Mouse (Mus musculus) layer of hippocampus, postnatal 14 days (tissue): Measurements from ENCODE around the gene Nckipsd. TPM values are rescaled to one million over a fixed set of nuclear protein-coding genes. Genes with fewer than 3 reads are reported as not detected.
A peak's percentile ranks its signal among the peaks of the same experiment; 100 is the strongest.

Experiments used
- DNase-seq, 2 experiments: peaks; one replicate each; pipeline ENCODE4 v3.0.0; 2021 to 2022; ENCODE audit warnings: low spot score in 2 of 2, mixed read lengths in 1 of 2
- microRNA-seq, 2 experiments: library from miRNA; unstranded; fragments of <30 nt; microRNA quantifications; one replicate each; pipeline ENCODE4 v1.2.0; 2021
- total RNA-seq, 2 experiments: library from RNA; stranded (reverse); gene quantifications; 2 replicates each; pipeline ENCODE4 v1.2.3; 2021

Gene Nckipsd
- total RNA-seq, 2 experiments from 2014 or later, result 47.2 to 52.3 TPM

DNA sequence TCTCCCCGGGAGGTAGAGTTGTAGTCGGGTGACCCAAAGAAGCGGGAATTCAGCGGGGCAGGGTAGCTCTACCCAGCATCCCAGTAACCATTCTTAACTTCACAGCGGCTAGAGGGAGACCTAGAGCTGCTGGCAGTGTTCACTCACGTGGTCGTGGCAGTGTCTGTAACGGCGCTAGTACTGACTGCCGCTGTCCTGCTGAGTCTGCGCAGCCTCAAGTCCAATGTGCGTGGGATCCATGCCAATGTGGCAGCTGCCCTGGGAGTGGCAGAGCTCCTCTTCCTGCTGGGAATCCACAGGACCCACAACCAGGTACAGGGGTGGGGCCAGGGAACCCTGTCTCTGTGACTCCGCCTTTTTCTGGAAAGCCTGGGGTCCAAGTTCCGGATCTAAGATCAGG is 34.8 kb downstream of the Nckipsd start:
- peak; percentile 58 to 63 for DNase-seq

DNA sequence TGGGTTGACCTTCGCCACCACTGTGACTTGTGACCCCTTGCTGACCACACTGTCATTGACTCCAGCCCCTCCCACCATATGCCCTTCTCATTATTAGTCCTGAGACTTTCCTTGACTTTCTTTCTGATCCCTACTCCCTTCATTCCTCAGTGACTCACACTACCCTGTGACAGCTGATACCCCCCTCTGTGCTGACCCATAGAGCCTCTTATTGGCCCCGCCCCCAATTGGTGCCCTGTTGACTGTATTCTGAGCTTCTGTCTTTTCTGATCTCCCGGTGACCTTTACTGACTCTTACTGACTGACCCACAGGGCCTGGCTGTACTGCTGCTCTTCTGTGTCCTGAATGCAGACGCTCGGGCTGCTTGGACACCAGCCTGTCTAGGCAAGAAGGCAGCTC is 37.2 kb downstream of the Nckipsd start:
- no peak for DNase-seq

DNA sequence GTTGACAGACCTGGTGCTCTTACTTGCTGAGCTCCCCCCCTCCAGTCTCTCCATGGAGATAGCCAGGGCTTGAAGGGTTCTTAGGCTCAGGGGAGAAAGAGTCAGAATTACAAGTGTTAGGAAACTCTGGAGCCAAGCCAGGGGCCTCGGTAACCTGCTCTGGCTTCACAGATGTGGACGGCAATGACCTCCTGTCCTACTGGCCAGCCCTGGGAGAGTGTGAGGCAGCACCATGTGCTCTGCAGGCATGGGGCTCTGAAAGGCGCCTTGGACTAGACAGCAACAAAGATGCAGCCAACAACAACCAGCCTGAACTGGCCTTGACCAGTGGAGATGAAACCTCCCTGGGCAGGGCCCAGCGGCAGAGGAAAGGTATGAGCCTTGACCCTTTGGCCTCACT is 39.2 kb downstream of the Nckipsd start:
- no peak for DNase-seq

GRCm38 (mm10) chr9:108848419-108848818 is 40.3 kb downstream of the Nckipsd start:
- no peak for DNase-seq

DNA sequence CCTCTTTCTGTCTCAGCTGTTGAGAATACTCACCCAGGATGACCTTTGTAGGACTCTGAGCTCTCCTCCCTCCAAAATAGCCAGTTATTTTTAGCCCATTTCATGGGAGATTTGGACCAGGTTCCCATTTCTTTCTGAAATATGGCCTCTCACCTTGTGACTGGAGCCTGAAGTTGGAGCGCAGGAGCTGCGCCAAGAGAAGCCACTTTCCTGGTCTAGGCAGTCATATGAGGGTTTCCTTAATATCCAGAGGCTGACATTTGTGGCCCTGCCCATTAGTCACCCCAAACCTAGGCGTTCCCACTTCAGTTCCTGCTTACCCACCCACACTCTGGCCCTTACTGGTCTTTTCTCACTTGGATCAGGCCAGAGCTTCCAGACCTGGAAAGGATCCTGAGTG is 44.8 kb downstream of the Nckipsd start, which contains the start of gene Slc26a6:
Gene Slc26a6, plus strand, starts transcription at position 308 of the 400 bp plus-strand sequence.
- DNase-seq, result no peak

GRCm38 (mm10) chr9:108853635-108854240 is 45.6 kb downstream of the Nckipsd start:
- peak in 1 of 2 experiments; percentile 97 for DNase-seq

GRCm38 (mm10) chr9:108854241-108854696 is 46.1 kb downstream of the Nckipsd start:
- DNase-seq, result peak; percentile 90 to 92

GRCm38 (mm10) chr9:108855335-108855734 is 47.2 kb downstream of the Nckipsd start:
- no peak for DNase-seq

DNA sequence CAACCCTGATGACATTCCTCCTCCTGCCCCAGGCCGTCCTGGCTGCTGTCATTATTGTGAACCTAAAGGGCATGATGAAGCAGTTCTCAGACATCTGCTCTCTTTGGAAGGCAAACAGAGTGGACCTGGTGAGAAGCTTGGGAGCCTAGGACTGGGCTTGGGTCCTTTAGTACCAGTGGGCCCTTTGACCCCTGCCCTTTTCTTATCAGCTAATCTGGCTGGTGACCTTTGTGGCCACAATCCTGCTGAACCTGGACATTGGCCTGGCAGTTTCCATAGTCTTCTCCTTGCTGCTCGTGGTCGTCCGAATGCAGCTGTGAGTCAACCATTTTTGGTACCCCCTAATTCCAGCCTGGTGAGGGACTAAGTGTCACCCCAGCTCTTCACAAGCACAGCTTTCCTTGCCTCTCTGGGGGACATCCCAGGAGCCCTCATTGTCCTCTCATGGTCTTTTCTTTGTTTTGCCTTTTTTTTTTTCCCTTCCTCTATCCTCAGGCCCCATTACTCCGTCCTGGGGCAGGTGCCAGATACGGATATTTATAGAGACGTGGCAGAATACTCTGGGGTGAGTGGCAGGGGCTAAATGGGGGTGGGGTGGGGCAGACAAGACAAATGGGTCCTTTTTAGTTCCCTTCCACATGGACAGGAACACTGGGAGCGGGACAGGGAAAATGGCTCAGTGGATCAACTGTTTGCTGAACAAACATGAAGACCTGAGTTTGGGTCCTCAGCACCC is 50.8 kb downstream of the Nckipsd start:
- DNase-seq, result no peak

Small RNA genes within 50 kb of the gene (microRNA-seq; reads per million reads assigned to microRNA genes)
- gene Gm23156, result 0 reads per million in 2 experiments

Other genes with a start within 250 kb of the Nckipsd start
- gene Impdh2, start 248.1 kb upstream of the Nckipsd start, total RNA-seq, result 10 to 100 TPM; 61.3 to 70.1 TPM
- 10 to 100 TPM; 52.0 to 54.6 TPM for gene Ndufaf3, start 240.9 kb upstream of the Nckipsd start, total RNA-seq
- 10 to 100 TPM; 76.0 to 86.5 TPM for gene Dalrd3, start 238.5 kb upstream of the Nckipsd start, total RNA-seq
- gene Wdr6, start 229.6 kb upstream of the Nckipsd start, total RNA-seq, result 100 to 1,000 TPM; 172 to 180 TPM
- 10 to 100 TPM; 64.2 to 64.5 TPM for gene P4htm, start 210.7 kb upstream of the Nckipsd start, total RNA-seq
- 10 to 100 TPM; 50.2 to 50.6 TPM for gene Arih2, start 159.0 kb upstream of the Nckipsd start, total RNA-seq
- gene Slc25a20, start 146.3 kb upstream of the Nckipsd start, total RNA-seq, result 10 to 100 TPM; 19.6 to 26.3 TPM
- 10 to 100 TPM; 43.5 to 49.4 TPM for gene Prkar2a, start 119.1 kb upstream of the Nckipsd start, total RNA-seq
- 100 to 1,000 TPM; 201 to 212 TPM for gene Ip6k2, start 24.6 kb upstream of the Nckipsd start, total RNA-seq
- gene Celsr3, start 18.0 kb downstream of the Nckipsd start, total RNA-seq, result 10 to 100 TPM; 54.2 to 57.1 TPM
- 10 to 100 TPM; 31.5 to 33.6 TPM for gene Slc26a6, start 44.9 kb downstream of the Nckipsd start, total RNA-seq
- gene Tmem89, start 106.3 kb downstream of the Nckipsd start, total RNA-seq, result under 1 TPM; 0.37 to 0.43 TPM
- gene Uqcrc1, start 128.3 kb downstream of the Nckipsd start, total RNA-seq, result 100 to 1,000 TPM; 388 to 394 TPM
- gene Col7a1, start 145.2 kb downstream of the Nckipsd start, total RNA-seq, result 1 to 10 TPM; 5.0 TPM
- not detected for gene Ucn2, start 177.6 kb downstream of the Nckipsd start, total RNA-seq
- gene Pfkfb4, start 183.4 kb downstream of the Nckipsd start, total RNA-seq, result 10 to 100 TPM; 13.7 to 17.8 TPM
- 10 to 100 TPM; 42.5 to 49.9 TPM for gene Shisa5, start 230.2 kb downstream of the Nckipsd start, total RNA-seq